Mouse (Mus musculus) MEL (cell line): ENCODE results near the gene Zfp609. TPM values are rescaled to one million over a fixed set of nuclear protein-coding genes. Genes with fewer than 3 reads are reported as not detected.

Source experiments
- DNase-seq: peaks from one replicate; pipeline ENCODE4 v3.0.0; 2011; ENCODE audit warnings: low read depth, low spot score
- H3K27ac ChIP-seq: 2 replicates; pipeline ENCODE4 v1.5.1; 2012; ENCODE audit warnings: low read depth, mild to moderate bottlenecking, control low read depth, low read length, moderate library complexity; ENCODE audit not compliant: control insufficient read depth
- H3K27me3 ChIP-seq, 2 experiments: fragments of 150-350 bp in 1 of 2; sonication (generic) in 1 of 2; 2 replicates each; pipeline ENCODE4 v1.6.1; 2012; ENCODE audit warnings: low read length in 2 of 2, mild to moderate bottlenecking in 2 of 2, improper control_type of control experiment in 1 of 2, moderate library complexity in 1 of 2; ENCODE audit not compliant: insufficient read depth in 2 of 2, control insufficient read depth in 1 of 2
- H3K36me3 ChIP-seq, 2 experiments: 2 replicates each; pipeline ENCODE4 v1.6.1; 2012 to 2014; ENCODE audit warnings: low read length in 2 of 2, improper control_type of control experiment in 1 of 2, inconsistent platforms in 1 of 2, mild to moderate bottlenecking in 1 of 2; ENCODE audit not compliant: insufficient read depth in 2 of 2, control insufficient read depth in 1 of 2
- H3K4me1 ChIP-seq, 2 experiments: fragments of 150-350 bp in 1 of 2; sonication (generic) in 1 of 2; 2 replicates each; pipeline ENCODE4 v1.6.1; 2012; ENCODE audit warnings: low read length in 2 of 2, improper control_type of control experiment in 1 of 2, mild to moderate bottlenecking in 1 of 2; ENCODE audit not compliant: insufficient read depth in 2 of 2, control insufficient read depth in 1 of 2
- H3K4me3 ChIP-seq, 2 experiments: fragments of 150-350 bp in 1 of 2; sonication (generic) in 1 of 2; 2 replicates each; pipeline ENCODE4 v1.5.1; 2012; ENCODE audit warnings: low read depth in 2 of 2, low read length in 2 of 2, mild to moderate bottlenecking in 2 of 2, moderate library complexity in 2 of 2, control low read depth in 1 of 2, improper control_type of control experiment in 1 of 2; ENCODE audit not compliant: control insufficient read depth in 1 of 2, insufficient read depth in 1 of 2
- H3K79me2 ChIP-seq: 2 replicates; pipeline ENCODE4 v1.6.1; 2012; ENCODE audit warnings: mild to moderate bottlenecking, low read length, moderate library complexity; ENCODE audit not compliant: control insufficient read depth, poor library complexity, insufficient read depth
- H3K9ac ChIP-seq: 2 replicates; pipeline ENCODE4 v1.6.1; 2012; ENCODE audit warnings: low read depth, mild to moderate bottlenecking, control low read depth, low read length, moderate library complexity; ENCODE audit not compliant: control insufficient read depth, poor library complexity, severe bottlenecking
- H3K9me3 ChIP-seq: fragments of 150-350 bp; sonication (generic); replicated peaks from 2 replicates; pipeline ENCODE4 v1.6.1; 2012; ENCODE audit warnings: mild to moderate bottlenecking, low read length, improper control_type of control experiment, moderate library complexity; ENCODE audit not compliant: insufficient read depth
- CHD2 ChIP-seq: IDR thresholded peaks from 2 replicates; pipeline ENCODE4 v1.6.1; 2011; ENCODE audit warnings: low read length, improper control_type of control experiment
- CTCF ChIP-seq, 3 experiments: IDR thresholded peaks in 2 of 3; conservative IDR thresholded peaks in 1 of 3; 2 replicates each; pipeline ENCODE4 v1.5.1; 2011 to 2012; ENCODE audit warnings: low read length in 3 of 3, low read depth in 2 of 3, mild to moderate bottlenecking in 2 of 3, improper control_type of control experiment in 1 of 3, inconsistent platforms in 1 of 3, mixed read lengths in 1 of 3, moderate library complexity in 1 of 3; ENCODE audit not compliant: control insufficient read depth in 1 of 3, insufficient read depth in 1 of 3, poor library complexity in 1 of 3, severe bottlenecking in 1 of 3
- ELF1 ChIP-seq: IDR thresholded peaks from 2 replicates; pipeline ENCODE4 v1.6.1; 2014; ENCODE audit warnings: low read depth, mild to moderate bottlenecking, inconsistent platforms, low read length, improper control_type of control experiment, moderate library complexity
- EP300 ChIP-seq, 2 experiments: IDR thresholded peaks; 2 replicates each; pipeline ENCODE4 v1.6.1; 2011; ENCODE audit warnings: improper control_type of control experiment in 2 of 2, low read length in 2 of 2, low read depth in 1 of 2, mild to moderate bottlenecking in 1 of 2
- ETS1 ChIP-seq: IDR thresholded peaks from 2 replicates; pipeline ENCODE4 v1.6.1; 2012; ENCODE audit warnings: low read depth, mild to moderate bottlenecking, inconsistent platforms, low read length, improper control_type of control experiment, moderate library complexity
- GATA1 ChIP-seq: IDR thresholded peaks from 2 replicates; pipeline ENCODE4 v1.6.1; 2011; ENCODE audit warnings: low read depth, low read length, improper control_type of control experiment
- JUND ChIP-seq: IDR thresholded peaks from 2 replicates; pipeline ENCODE4 v1.6.1; 2011; ENCODE audit warnings: low read depth, mild to moderate bottlenecking, improper control_type of control experiment, low read length
- MAZ ChIP-seq: IDR thresholded peaks from 2 replicates; pipeline ENCODE4 v1.6.1; 2012; ENCODE audit warnings: low read depth, mild to moderate bottlenecking, inconsistent platforms, low read length, improper control_type of control experiment
- MYC ChIP-seq: IDR thresholded peaks from 2 replicates; pipeline ENCODE4 v1.6.1; 2011; ENCODE audit warnings: low read depth, mild to moderate bottlenecking, low read length, improper control_type of control experiment, moderate library complexity
- NRF1 ChIP-seq: IDR thresholded peaks from 2 replicates; pipeline ENCODE4 v1.6.1; 2014; ENCODE audit warnings: low read depth, mild to moderate bottlenecking, inconsistent platforms, low read length, improper control_type of control experiment, moderate library complexity; ENCODE audit not compliant: poor library complexity, insufficient read depth, severe bottlenecking
- POLR2A ChIP-seq, 2 experiments: IDR thresholded peaks; 2 replicates each; pipeline ENCODE4 v1.6.1; 2011 to 2012; ENCODE audit warnings: low read length in 2 of 2, mild to moderate bottlenecking in 2 of 2, control low read depth in 1 of 2, improper control_type of control experiment in 1 of 2, low read depth in 1 of 2, moderate library complexity in 1 of 2; ENCODE audit not compliant: control insufficient read depth in 1 of 2, insufficient read depth in 1 of 2, poor library complexity in 1 of 2
- POLR2AphosphoS2 ChIP-seq: IDR thresholded peaks from 2 replicates; pipeline ENCODE4 v1.6.1; 2011; ENCODE audit warnings: low read length, improper control_type of control experiment
- RAD21 ChIP-seq: IDR thresholded peaks from 2 replicates; pipeline ENCODE4 v1.6.1; 2011; ENCODE audit warnings: mild to moderate bottlenecking, low read depth, low read length, improper control_type of control experiment
- RCOR1 ChIP-seq: IDR thresholded peaks from 2 replicates; pipeline ENCODE4 v1.6.1; 2012; ENCODE audit warnings: low read depth, mild to moderate bottlenecking, inconsistent platforms, low read length, improper control_type of control experiment
- SIN3A ChIP-seq: IDR thresholded peaks from 2 replicates; pipeline ENCODE4 v1.6.1; 2012; ENCODE audit warnings: low read length, improper control_type of control experiment, inconsistent platforms
- TBP ChIP-seq: IDR thresholded peaks from 2 replicates; pipeline ENCODE4 v1.8.0; 2011; ENCODE audit warnings: low read depth, low read length, improper control_type of control experiment
- TCF12 ChIP-seq: IDR thresholded peaks from 2 replicates; pipeline ENCODE4 v1.6.1; 2014; ENCODE audit warnings: low read depth, mild to moderate bottlenecking, inconsistent platforms, low read length, improper control_type of control experiment, moderate library complexity
- USF1 ChIP-seq: IDR thresholded peaks from 2 replicates; pipeline ENCODE4 v1.6.1; 2014; ENCODE audit warnings: low read depth, mild to moderate bottlenecking, inconsistent platforms, low read length, improper control_type of control experiment, moderate library complexity
- USF2 ChIP-seq, 2 experiments: IDR thresholded peaks; 2 replicates each; pipeline ENCODE4 v1.6.1; 2011 to 2012; ENCODE audit warnings: improper control_type of control experiment in 2 of 2, low read length in 2 of 2, borderline replicate concordance in 1 of 2, inconsistent platforms in 1 of 2, low read depth in 1 of 2, mild to moderate bottlenecking in 1 of 2; ENCODE audit not compliant: insufficient read depth in 1 of 2
- polyA plus RNA-seq, 2 experiments: library from polyadenylated mRNA; stranded (reverse) in 1 of 2; unstranded in 1 of 2; fragments of >175 nt in 1 of 2; fragments of >200 nt in 1 of 2; gene quantifications; 2 replicates each; pipeline versions ENCODE4 v1.2.1 to v1.2.4; 2012; ENCODE audit warnings: low replicate concordance in 2 of 2, low read depth in 1 of 2; ENCODE audit not compliant: insufficient read length in 2 of 2, insufficient read depth in 1 of 2, missing spikeins in 1 of 2
- total RNA-seq: library from RNA; depleted of rRNA; stranded (reverse); fragments of 300-350 nt; gene quantifications from 2 replicates; pipeline ENCODE4 v1.2.3, GENCODE M21; 2012

The Zfp609 gene
- total and polyA plus RNA-seq, 3 experiments, result 2.9 to 26.5 TPM; not detected in 1

DNA sequence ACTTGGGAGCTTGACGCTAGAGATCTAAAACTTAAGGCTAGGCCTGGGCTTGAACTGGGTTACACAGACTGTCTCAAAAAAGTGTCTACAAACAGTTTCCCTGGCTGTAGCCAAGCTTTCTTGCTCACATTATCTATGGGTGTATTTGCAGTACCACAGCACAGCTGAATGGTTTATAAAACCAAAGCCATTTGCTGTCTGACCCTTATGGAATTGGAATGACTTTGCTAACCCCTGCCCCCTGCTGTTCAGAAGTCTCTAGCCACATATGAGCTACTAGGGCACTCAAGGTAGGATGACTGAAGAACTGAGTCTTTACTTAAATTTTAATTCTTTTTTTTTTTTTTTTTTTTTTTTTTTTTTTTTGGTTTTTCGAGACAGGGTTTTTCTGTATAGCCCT, 2.0 kb upstream of the Zfp609 start (continued):
- no peak for TF ChIP-seq ETS1

DNA sequence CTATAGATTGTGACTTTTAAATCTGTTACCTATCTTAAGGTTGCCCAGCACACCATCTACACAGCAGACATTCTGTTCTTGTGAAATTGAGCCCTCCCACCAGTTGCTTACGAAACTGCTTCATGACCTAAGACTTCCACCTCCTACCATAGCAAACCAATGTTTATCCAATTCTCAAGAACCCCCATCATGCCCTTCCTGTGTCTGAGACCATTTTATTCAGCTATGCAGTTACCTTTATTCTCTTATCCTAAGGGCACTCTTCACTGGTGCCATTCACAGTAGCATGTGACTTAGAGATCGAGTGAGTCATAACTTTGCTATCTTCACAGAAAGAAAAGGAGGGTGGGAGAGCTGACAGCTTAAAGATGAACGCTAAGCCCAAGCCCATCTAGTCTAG, 1.1 kb upstream of the Zfp609 start:
- peaks cover 16 to 20% of the 10 kb centered on the region in 2 experiments for H3K4me1 ChIP-seq
- H3K4me3 ChIP-seq, result peak overlapping the region; percentile 72 to 73
- peak overlapping the region; percentile 94 for H3K9ac ChIP-seq
- H3K36me3 ChIP-seq, result peaks cover 0 to 41% of the 10 kb centered on the region in 2 experiments; a peak in 2 of 4 replicates
- no peaks in the 10 kb centered on the region for H3K27me3 ChIP-seq
- TF ChIP-seq POLR2AphosphoS2, result no peak
- TF ChIP-seq USF2 (IDR thresholded peaks at IDR 0.05; ENCODE audit: borderline replicate concordance in 1 of 2, insufficient read depth in 1 of 2, low read depth in 1 of 2, low read length in 2 of 2), result no peak
- TF ChIP-seq RAD21, result no peak
- TF ChIP-seq NRF1, result no peak
- TF ChIP-seq POLR2A (IDR thresholded peaks at IDR 0.05; ENCODE audit: control insufficient read depth in 1 of 2, insufficient read depth in 1 of 2, low read depth in 1 of 2, low read length in 2 of 2, poor library complexity in 1 of 2), result 0 out of 4 replicates have a peak, but pooled peaks of 1 of the 2 experiments have one; percentile 15
- 0 out of 2 replicates have a peak, but pooled peaks have one; percentile 40 for TF ChIP-seq ETS1
- peak; percentile 67; the same call in 1 of the 2 replicates for TF ChIP-seq USF1
- TF ChIP-seq MAZ, result no peak; the same call in 1 of the 2 replicates
- 0 out of 2 replicates have a peak, but pooled peaks have one; percentile 33 for TF ChIP-seq SIN3A
- TF ChIP-seq CTCF (IDR thresholded peaks at IDR 0.05 in 2 of 3, conservative IDR thresholded peaks at IDR 0.05 in 1 of 3; ENCODE audit: control insufficient read depth in 1 of 3, insufficient read depth in 1 of 3, low read depth in 2 of 3, low read length in 3 of 3, poor library complexity in 1 of 3, severe bottlenecking in 1 of 3), result no peak
- TF ChIP-seq TCF12, result 0 out of 2 replicates have a peak, but pooled peaks have one; percentile 11
- 0 out of 4 replicates have a peak, but pooled peaks of 1 of the 2 experiments have one; percentile 6 for TF ChIP-seq EP300 (IDR thresholded peaks at IDR 0.05; ENCODE audit: low read depth in 1 of 2, low read length in 2 of 2)
- TF ChIP-seq RCOR1, result no peak
- TF ChIP-seq ELF1, result no peak
- 0 out of 2 replicates have a peak, but pooled peaks have one; percentile 33 for TF ChIP-seq MYC
- 0 out of 2 replicates have a peak, but pooled peaks have one; percentile 29 for TF ChIP-seq GATA1
- TF ChIP-seq CHD2, result no peak
- TF ChIP-seq JUND, result peak; percentile 63; the same call in 1 of the 2 replicates
- TF ChIP-seq TBP, result 0 out of 2 replicates have a peak, but pooled peaks have one; percentile 21
- DNase-seq, result peak; percentile 76
- peak overlapping the region; percentile 84 for H3K27ac ChIP-seq
- H3K9me3 ChIP-seq, result no peaks in the 10 kb centered on the region
- H3K79me2 ChIP-seq, result peaks cover 18% of the 10 kb centered on the region
